Mouse (Mus musculus) kidney, embryonic 16.5 days (tissue): ENCODE results near the gene Tent5c. TPM values are rescaled to one million over a fixed set of nuclear protein-coding genes. Genes with fewer than 3 reads are reported as not detected.

Experiments used
- ATAC-seq: fragments of 200-750 bp; cut with Nextera tagmentation; 2 replicates; pipeline ENCODE4 v1.8.0; 2017; ENCODE audit warnings: moderate TSS enrichment; ENCODE audit not compliant: low FRiP score, low TSS enrichment
- H3K27ac ChIP-seq: fragments of 300-500 bp; sonication (generic); 2 replicates; pipeline ENCODE4 v1.5.1; 2014; ENCODE audit warnings: low read length
- H3K27me3 ChIP-seq: fragments of 300-500 bp; sonication (generic); 2 replicates; pipeline ENCODE4 v1.6.1; 2014; ENCODE audit warnings: low read length, control low read depth, mixed read lengths; ENCODE audit not compliant: insufficient read depth
- H3K36me3 ChIP-seq: fragments of 300-500 bp; sonication (generic); 2 replicates; pipeline ENCODE4 v1.6.1; 2014; ENCODE audit warnings: low read length, control low read depth, mixed read lengths; ENCODE audit not compliant: insufficient read depth
- H3K4me1 ChIP-seq: fragments of 300-500 bp; sonication (generic); 2 replicates; pipeline ENCODE4 v1.6.1; 2014; ENCODE audit warnings: low read length, control low read depth, mixed read lengths; ENCODE audit not compliant: insufficient read depth
- H3K4me2 ChIP-seq: fragments of 300-500 bp; sonication (generic); replicated peaks from 2 replicates; pipeline ENCODE4 v1.6.1; 2014; ENCODE audit warnings: low read depth, low read length
- H3K4me3 ChIP-seq: fragments of 300-500 bp; sonication (generic); 2 replicates; pipeline ENCODE4 v1.5.1; 2014; ENCODE audit warnings: mild to moderate bottlenecking, low read length
- H3K9ac ChIP-seq: fragments of 300-500 bp; sonication (generic); replicated peaks from 2 replicates; pipeline ENCODE4 v1.6.1; 2014; ENCODE audit warnings: low read length
- H3K9me3 ChIP-seq: fragments of 300-500 bp; sonication (generic); 2 replicates; pipeline ENCODE4 v1.6.1; 2016; ENCODE audit warnings: low read length, control low read depth
- WGBS: fragments of 180-500 bp; shearing (Covaris S2); extraction: QIAGEN DNeasy Blood & Tissue Kit; methylation state at CpG from one replicate; pipeline ENCODE4 v1.1.7; 2014; 5-methylcytosine and 5-hydroxymethylcytosine counted together
- polyA plus RNA-seq: library from polyadenylated mRNA; unstranded; fragments of >200 nt; fragmentation: Nextera tagmentation; extraction: Ambion mirVana; gene quantifications from 2 replicates; pipeline ENCODE4 v1.2.1, GENCODE M21; 2015

Tent5c gene
- polyA plus RNA-seq, 1 experiment from 2014 or later, result 8.3 TPM

DNA sequence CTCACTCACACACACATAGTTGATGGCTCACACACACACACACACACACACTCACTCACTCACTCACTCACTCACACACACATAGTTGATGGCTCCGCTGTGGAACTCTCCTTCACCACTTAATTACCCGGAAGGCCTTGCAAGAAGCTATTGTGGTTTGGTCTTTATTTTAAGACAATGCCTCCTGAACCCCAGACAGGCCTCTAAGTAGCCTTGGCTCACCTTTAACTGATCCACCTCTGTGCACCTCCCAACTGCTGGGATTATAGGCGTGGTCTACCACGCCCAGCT, 831 bp upstream of the Tent5c start:
- H3K27ac ChIP-seq, result no peak overlapping the region

DNA sequence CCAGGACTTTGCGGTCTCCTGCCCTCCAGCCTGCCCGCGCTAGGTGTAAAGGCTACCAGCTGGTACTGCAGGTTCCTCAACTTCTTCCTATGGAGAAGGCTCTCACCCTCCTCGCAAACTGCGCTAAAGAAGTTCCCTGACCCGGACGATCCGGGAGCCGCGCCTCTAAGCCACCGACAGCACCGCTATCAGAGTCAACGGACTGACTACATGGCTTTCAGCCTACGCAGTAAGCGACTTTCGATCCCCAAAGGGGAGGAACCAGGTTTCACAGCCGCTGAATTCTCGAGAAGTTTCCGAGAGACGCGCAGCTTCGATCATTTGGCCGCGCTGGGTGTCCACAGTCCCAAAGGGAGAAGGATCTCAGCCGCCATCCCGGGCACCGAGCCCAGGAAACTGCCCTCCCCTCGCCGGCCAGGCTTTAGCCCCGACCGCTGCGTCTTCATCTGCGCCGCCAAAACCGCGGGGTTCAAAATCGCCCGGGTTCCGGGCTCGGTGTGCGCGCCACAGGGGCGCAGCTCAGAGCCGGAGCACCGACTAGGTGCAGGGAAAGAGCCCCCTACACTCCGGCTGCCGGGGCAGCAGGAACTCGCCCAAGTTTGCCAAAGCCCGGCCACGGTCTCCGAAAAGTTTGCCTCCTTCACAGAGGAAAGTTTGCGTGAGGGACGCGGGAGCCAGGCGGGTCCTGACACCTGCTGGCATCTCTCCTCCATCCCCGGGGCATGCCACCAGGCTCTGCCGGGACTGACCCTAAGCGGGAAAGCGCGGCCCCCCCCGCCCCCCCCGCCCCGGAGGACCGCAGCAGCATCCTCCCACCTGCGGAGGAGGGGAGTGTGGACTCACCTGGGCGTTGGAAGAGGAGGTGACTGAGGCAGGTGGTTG, 632 bp downstream of the Tent5c start:
- ATAC-seq, result peak; percentile 32
- Histone ChIP-seq H3K27me3 (peaks cover 24% of the 10 kb centered on the region), H3K36me3 (no peaks in the 10 kb centered on the region), H3K9ac (peak overlapping the region; percentile 66), H3K4me2 (peak overlapping the region; percentile 100), H3K4me1 (peaks cover 6% of the 10 kb centered on the region), H3K27ac (no peak overlapping the region), H3K4me3 (peak overlapping the region; percentile 68), H3K9me3 (no peaks in the 10 kb centered on the region)
- under 1% methylated on average over 64 of the region's 66 CpGs for WGBS

More for the DNA sequence above, 831 bp upstream of the Tent5c start:
- Histone ChIP-seq H3K4me1 (peaks cover 6% of the 10 kb centered on the region), H3K27me3 (peaks cover 24% of the 10 kb centered on the region), H3K36me3 (no peaks in the 10 kb centered on the region), H3K9me3 (no peaks in the 10 kb centered on the region), H3K4me3 (peak overlapping the region; percentile 68), H3K4me2 (peak overlapping the region; percentile 100), H3K9ac (peak overlapping the region; percentile 72; the same call in 1 of the 2 replicates)
- peak; percentile 9 for ATAC-seq
- 20% methylated on average over 4 of the region's 4 CpGs for WGBS

DNA sequence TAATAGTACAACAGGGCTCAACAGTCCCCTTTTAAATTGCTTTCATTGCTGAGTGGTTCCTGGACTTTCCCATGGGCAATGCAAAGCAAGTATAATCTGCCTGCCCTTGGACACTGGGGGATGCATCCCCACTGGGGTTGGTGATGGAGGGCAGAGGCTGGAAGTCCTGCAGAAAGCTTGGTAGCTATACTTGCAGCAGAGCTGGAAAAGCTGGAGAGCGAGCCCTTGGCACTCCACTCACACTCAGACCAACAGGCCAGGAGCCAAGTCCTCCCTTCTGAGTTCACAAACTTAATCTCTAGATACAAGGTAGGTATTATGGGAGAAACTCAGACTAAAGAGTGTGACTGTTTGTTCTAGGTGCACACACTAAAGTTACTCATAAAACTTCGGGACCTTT, 2.1 kb downstream of the Tent5c start:
- H3K27ac ChIP-seq, result no peak overlapping the region
- no peaks in the 10 kb centered on the region for H3K36me3 ChIP-seq
- H3K4me2 ChIP-seq, result no peak overlapping the region
- H3K4me3 ChIP-seq, result no peak overlapping the region
- no peaks in the 10 kb centered on the region for H3K9me3 ChIP-seq
- H3K4me1 ChIP-seq, result peaks cover 6% of the 10 kb centered on the region
- WGBS, result 76% methylated on average over 2 of the region's 2 CpGs
- no peak for ATAC-seq
- H3K27me3 ChIP-seq, result peaks cover 24% of the 10 kb centered on the region
- no peak overlapping the region for H3K9ac ChIP-seq

DNA sequence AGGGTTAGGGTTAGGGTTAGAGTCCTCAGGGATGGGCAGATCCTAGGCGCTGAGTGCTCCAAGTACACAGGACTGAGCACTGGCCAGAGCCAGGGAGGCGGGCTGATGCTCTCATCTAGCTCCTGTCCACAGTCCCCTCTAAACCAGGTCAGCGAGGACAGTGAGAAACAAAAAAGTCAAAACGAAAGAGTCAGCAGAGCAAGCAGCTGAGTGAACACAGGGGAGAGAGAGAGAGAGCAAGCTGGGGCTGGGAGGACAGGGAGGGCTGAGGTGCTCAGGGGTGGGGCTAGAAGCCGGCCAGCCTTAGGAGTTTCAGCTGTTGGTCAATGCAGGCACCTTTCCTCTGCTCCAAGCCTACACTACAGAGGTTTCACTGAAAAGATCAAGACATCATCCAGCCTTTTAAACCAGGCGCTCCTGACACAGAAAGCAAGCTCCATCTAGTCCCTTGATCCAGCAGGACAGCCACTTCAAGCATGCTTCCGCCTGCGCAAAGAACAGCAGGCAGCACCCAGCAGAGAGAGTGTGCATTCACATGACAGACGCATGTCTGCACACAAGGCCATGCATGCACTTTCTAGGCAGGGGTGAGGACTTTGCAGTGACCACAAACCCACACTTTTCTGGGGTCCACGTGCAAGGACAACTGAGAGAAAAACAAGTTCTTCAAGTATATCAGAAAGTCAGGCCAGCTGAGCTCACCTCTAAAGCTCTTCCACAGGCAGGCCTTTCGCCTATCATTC, 3.6 kb downstream of the Tent5c start:
- no peak overlapping the region for H3K4me2 ChIP-seq

DNA sequence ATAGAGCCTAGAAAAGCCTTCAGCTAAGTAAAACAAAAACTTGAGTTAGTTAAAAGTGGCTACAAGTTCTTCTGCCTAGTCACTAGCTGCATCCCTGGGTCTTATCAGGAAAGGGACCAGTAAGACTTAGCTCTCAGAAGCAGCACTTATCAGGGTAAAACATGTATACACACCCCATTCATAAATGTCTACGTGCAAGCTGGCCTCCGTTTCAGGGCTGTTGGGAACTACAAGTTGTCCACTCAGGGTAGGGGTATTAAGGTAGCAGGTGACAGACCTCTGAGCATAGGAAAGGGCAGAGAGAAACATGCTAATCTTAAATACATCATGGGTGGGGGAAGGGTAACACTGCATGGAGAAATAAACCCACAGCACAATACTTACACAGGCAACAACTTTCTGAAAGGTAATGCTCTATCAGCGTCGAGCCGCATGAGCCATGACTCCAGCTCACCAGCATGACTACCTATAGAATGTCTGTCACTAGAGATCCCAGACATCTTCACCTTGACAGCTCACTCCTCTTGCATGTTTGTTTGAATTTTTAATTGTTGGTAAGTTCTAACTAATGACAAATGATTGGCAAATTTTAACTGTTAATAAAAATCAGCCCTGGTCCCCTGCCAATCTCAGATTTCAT, 6.0 kb downstream of the Tent5c start:
- no peak for ATAC-seq
- no peaks in the 10 kb centered on the region for H3K36me3 ChIP-seq
- no peaks in the 10 kb centered on the region for H3K4me1 ChIP-seq
- no peak overlapping the region for H3K9ac ChIP-seq
- no peak overlapping the region for H3K4me2 ChIP-seq
- no peaks in the 10 kb centered on the region for H3K9me3 ChIP-seq
- H3K27ac ChIP-seq, result no peak overlapping the region
- peaks cover 22% of the 10 kb centered on the region for H3K27me3 ChIP-seq
- WGBS, result 87% methylated on average over 5 of the region's 5 CpGs
- H3K4me3 ChIP-seq, result no peak overlapping the region

More for the DNA sequence above, 3.6 kb downstream of the Tent5c start:
- Histone ChIP-seq H3K9ac (no peak overlapping the region), H3K4me3 (no peak overlapping the region), H3K36me3 (no peaks in the 10 kb centered on the region), H3K9me3 (no peaks in the 10 kb centered on the region), H3K4me1 (peaks cover 6% of the 10 kb centered on the region), H3K27me3 (peaks cover 24% of the 10 kb centered on the region), H3K27ac (no peak overlapping the region)
- ATAC-seq, result no peak
- 50% methylated on average over 11 of the region's 11 CpGs for WGBS

DNA sequence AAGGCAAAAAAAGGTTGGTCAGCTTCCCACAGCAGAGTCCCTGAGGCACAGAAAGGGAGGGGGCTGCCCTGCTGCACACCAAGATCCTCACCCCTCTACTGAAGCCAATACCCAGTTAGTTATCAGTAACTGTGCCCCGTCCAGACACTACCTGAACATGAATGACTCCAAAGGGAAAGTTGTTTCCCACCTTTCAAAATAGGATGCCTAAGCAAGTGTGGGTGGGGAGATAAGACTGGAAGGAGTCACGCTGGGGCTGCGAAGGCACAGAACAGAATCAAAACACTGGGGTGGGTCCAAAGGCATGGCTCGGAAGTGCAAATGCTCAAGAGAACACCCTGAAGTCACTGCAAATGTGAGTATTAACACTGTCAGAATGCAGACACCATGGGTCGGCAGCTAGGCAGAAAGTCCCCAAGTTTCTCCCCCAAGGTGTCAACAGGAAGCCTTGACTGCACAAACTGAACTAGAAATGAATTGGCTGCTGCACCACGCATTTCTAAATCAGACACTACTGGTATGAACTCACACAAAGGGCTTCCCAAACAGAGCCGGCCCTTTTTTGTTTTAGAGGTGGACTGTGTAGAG, 6.7 kb downstream of the Tent5c start:
- H3K4me2 ChIP-seq, result no peak overlapping the region
- 70% methylated on average over 7 of the region's 7 CpGs for WGBS
- no peak overlapping the region for H3K9ac ChIP-seq
- no peaks in the 10 kb centered on the region for H3K9me3 ChIP-seq
- H3K27ac ChIP-seq, result no peak overlapping the region
- no peaks in the 10 kb centered on the region for H3K36me3 ChIP-seq
- H3K27me3 ChIP-seq, result peaks cover 18% of the 10 kb centered on the region
- H3K4me3 ChIP-seq, result no peak overlapping the region
- ATAC-seq, result no peak
- H3K4me1 ChIP-seq, result no peaks in the 10 kb centered on the region

DNA sequence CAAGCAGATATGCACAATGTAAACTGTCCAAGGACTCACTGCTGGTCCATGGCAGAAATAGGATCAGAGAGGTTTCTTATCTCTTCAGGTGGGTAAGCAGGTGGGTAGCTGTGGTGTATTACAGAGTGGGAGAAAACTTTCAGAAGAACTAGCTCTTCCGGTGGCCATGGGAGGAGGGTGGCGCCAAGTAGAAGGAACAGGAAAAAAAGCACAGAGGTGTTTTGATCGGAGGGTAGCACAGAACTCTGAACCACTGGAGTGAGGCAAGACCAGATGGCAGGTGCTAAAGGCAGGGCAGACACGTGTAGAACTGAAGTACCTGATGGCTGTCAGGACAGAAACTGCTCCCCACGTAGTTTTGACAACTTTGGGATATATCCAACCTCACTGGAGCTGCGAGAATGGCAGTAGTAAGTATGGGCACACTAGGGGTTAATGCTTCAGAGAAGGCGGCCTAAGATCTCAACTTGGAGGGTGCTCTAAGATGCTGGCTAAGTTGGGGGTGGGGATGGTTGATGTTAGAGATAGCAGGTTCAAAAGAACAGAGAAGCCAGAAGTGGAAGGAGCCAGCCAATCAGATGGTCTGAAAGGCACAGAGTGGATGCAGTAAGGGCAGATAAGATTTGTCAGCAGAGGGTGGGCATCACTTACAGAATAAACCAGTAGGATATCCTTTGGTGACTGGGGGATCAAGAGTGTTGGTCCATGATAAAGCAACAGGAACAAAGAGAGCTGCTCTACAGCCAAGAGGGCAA, 8.7 kb downstream of the Tent5c start:
- WGBS, result 77% methylated on average over 7 of the region's 7 CpGs
- Histone ChIP-seq H3K4me1 (no peaks in the 10 kb centered on the region), H3K36me3 (no peaks in the 10 kb centered on the region), H3K4me3 (no peak overlapping the region), H3K27ac (no peak overlapping the region), H3K4me2 (no peak overlapping the region), H3K27me3 (no peaks in the 10 kb centered on the region; the same call in 1 of the 2 replicates), H3K9ac (no peak overlapping the region), H3K9me3 (no peaks in the 10 kb centered on the region)
- no peak for ATAC-seq

DNA sequence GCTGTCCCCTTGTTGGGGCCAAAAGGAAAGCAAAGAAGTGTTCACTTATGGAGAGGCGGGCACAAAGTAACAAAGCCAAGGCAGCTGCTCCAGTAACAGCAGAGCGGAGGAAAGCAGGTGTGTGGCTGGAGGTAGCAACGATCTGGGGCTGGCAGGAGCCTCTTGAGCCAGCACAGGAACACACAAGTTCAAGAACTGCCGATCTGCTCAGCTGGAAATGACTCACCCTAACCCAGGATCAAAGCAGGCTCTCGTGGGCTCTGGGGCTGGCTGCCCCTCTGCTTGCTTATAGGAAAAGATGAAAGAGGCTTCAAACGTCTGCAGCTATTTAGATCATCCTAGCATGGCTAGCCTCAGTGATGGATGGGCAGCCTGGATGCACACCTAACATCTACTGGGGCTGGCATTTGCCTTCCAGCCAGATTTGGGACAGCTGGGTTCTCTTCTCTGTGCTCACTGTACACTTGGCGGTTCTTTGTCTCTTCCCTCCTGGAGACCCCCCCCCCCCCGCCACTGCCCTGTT, 14.1 kb downstream of the Tent5c start:
- WGBS, result 42% methylated on average over 8 of the region's 8 CpGs
- no peak overlapping the region for H3K9ac ChIP-seq
- peaks cover 5% of the 10 kb centered on the region; the same call in 1 of the 2 replicates for H3K36me3 ChIP-seq
- no peak overlapping the region for H3K27ac ChIP-seq
- no peak for ATAC-seq
- no peaks in the 10 kb centered on the region for H3K27me3 ChIP-seq
- H3K4me3 ChIP-seq, result no peak overlapping the region
- H3K4me1 ChIP-seq, result peaks cover 1% of the 10 kb centered on the region; the same call in 1 of the 2 replicates
- H3K4me2 ChIP-seq, result no peak overlapping the region
- H3K9me3 ChIP-seq, result no peaks in the 10 kb centered on the region; the same call in 1 of the 2 replicates

DNA sequence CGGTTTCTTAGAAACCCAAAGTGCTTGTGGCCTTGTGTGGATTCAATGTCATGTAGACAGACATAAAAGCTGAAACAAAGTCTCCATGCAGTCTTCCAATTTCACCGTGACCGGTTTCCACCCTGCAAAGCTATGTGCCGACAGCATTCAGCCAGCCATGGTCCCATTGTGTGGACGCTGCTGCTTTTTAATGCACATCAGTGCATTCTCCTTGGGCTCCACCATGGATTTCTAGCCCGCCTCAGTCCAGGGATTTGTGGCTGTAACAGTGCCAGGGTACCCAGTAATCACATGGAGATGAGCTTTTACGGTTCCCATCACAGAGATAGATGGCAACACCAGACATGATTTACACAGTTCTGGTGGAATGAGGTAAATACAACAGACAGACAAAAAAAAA, 14.6 kb downstream of the Tent5c start:
- 70% methylated on average over 7 of the region's 7 CpGs for WGBS
- no peaks in the 10 kb centered on the region; the same call in 1 of the 2 replicates for H3K9me3 ChIP-seq
- ATAC-seq, result no peak

More for the DNA sequence above, 14.6 kb downstream of the Tent5c start:
- Histone ChIP-seq H3K4me2 (no peak overlapping the region), H3K27me3 (no peaks in the 10 kb centered on the region), H3K27ac (no peak overlapping the region), H3K4me3 (no peak overlapping the region), H3K4me1 (peaks cover 5% of the 10 kb centered on the region; the same call in 1 of the 2 replicates), H3K36me3 (peaks cover 5% of the 10 kb centered on the region; the same call in 1 of the 2 replicates), H3K9ac (no peak overlapping the region)
